Mouse (Mus musculus): ENCODE measurements around the gene Gtpbp1.

Gene Gtpbp1

GRCm38 (mm10) chr15:79686046-79686869 lies 4.4 kb upstream of the Gtpbp1 start:
- no peak for DNase-seq

- DNase-seq: no peak
These were observed 3.5 kb upstream of the Gtpbp1 start for GRCm38 (mm10) chr15:79687175-79687574.

GRCm38 (mm10) chr15:79687646-79688267 lies 2.9 kb upstream of the Gtpbp1 start, which contains the start of gene Josd1:
Josd1 (minus strand) TSS chr15:79687919.
- peak; percentile 97 for DNase-seq

GRCm38 (mm10) chr15:79688268-79688956 lies 2.2 kb upstream of the Gtpbp1 start:
- no peak for DNase-seq

- DNase-seq: no peak
These were observed 801 bp upstream of the Gtpbp1 start for GRCm38 (mm10) chr15:79689662-79690425.

GRCm38 (mm10) chr15:79691023-79691508 lies 421 bp downstream of the Gtpbp1 start:
- no peak for DNase-seq

GRCm38 (mm10) chr15:79692334-79692733 lies 1.7 kb downstream of the Gtpbp1 start:
- DNase-seq: no peak

GRCm38 (mm10) chr15:79693740-79694139 lies 3.1 kb downstream of the Gtpbp1 start:
- no peak for DNase-seq

- no peak for DNase-seq
These were observed 3.9 kb downstream of the Gtpbp1 start for GRCm38 (mm10) chr15:79694512-79694911.

GRCm38 (mm10) chr15:79695516-79695915 lies 4.9 kb downstream of the Gtpbp1 start:
- no peak for DNase-seq

GRCm38 (mm10) chr15:79696508-79696907 lies 5.9 kb downstream of the Gtpbp1 start:
- DNase-seq: no peak

GRCm38 (mm10) chr15:79697011-79697410 lies 6.4 kb downstream of the Gtpbp1 start:
- peak; percentile 32 for DNase-seq

GRCm38 (mm10) chr15:79697558-79698187 lies 7.0 kb downstream of the Gtpbp1 start:
- no peak for DNase-seq

GRCm38 (mm10) chr15:79706603-79707214 lies 16.1 kb downstream of the Gtpbp1 start:
- no peak for DNase-seq

- no peak for DNase-seq
These were observed 17.7 kb downstream of the Gtpbp1 start for GRCm38 (mm10) chr15:79708229-79708822.

GRCm38 (mm10) chr15:79715646-79716045 lies 25.0 kb downstream of the Gtpbp1 start:
- DNase-seq: no peak

GRCm38 (mm10) chr15:79716710-79717109 lies 26.1 kb downstream of the Gtpbp1 start:
- DNase-seq: no peak

GRCm38 (mm10) chr15:79720267-79720666 lies 29.6 kb downstream of the Gtpbp1 start:
- no peak for DNase-seq

GRCm38 (mm10) chr15:79720796-79721195 lies 30.2 kb downstream of the Gtpbp1 start:
- DNase-seq: no peak

- peak; percentile 66 for DNase-seq
These were observed 32.8 kb downstream of the Gtpbp1 start for GRCm38 (mm10) chr15:79723439-79723838.

- DNase-seq: no peak
These were observed 34.6 kb downstream of the Gtpbp1 start for GRCm38 (mm10) chr15:79725190-79725789.
